Mouse (Mus musculus): ENCODE measurements around the gene Scn4b. TPM values are rescaled to one million over a fixed set of nuclear protein-coding genes. Genes with fewer than 3 reads are reported as not detected.

The Scn4b gene
- 2.0 and 4.1 TPM in 2 replicates for polyA plus RNA-seq (2016; fragmentation: Nextera tagmentation; extraction: Ambion mirVana)

GRCm38 (mm10) chr9:45138191-45139032, at the start of gene Scn4b:
Scn4b (plus strand) TSS chr9:45138395.
- H3K4me1 ChIP-seq = peaks cover 97% of the 10 kb centered on the region
- H3K27me3 ChIP-seq (ENCODE audit: low read depth, poor library complexity, severe bottlenecking) = peaks cover 57% of the 10 kb centered on the region
- H3K9me3 ChIP-seq (replicated peaks) = no peaks in the 10 kb centered on the region
- peak; percentile 73 for DNase-seq (ENCODE audit: low spot score)
- under 1% methylated on average over 76 of the region's 76 CpGs for WGBS
- peak within 1 kb of the TSS; percentile 87 for H3K27ac ChIP-seq
- H3K4me3 ChIP-seq = peak within 1 kb of the TSS; percentile 71
- H3K36me3 ChIP-seq = no peaks in the 10 kb centered on the region

GRCm38 (mm10) chr9:45090811-45091210, 47.4 kb upstream of the Scn4b start:
- 70% methylated on average over 3 of the region's 3 CpGs for WGBS
- no peaks in the 10 kb centered on the region for H3K36me3 ChIP-seq

GRCm38 (mm10) chr9:45092641-45093040, 45.6 kb upstream of the Scn4b start:
- no peak overlapping the region for H3K4me3 ChIP-seq

More at GRCm38 (mm10) chr9:45090811-45091210, 47.4 kb upstream of the Scn4b start:
- no peak overlapping the region for H3K27ac ChIP-seq
- H3K4me3 ChIP-seq = no peak overlapping the region
- DNase-seq (ENCODE audit: low spot score) = no peak
- H3K4me1 ChIP-seq = peaks cover 9% of the 10 kb centered on the region
- H3K27me3 ChIP-seq (ENCODE audit: low read depth, poor library complexity, severe bottlenecking) = no peaks in the 10 kb centered on the region
- no peaks in the 10 kb centered on the region for H3K9me3 ChIP-seq (replicated peaks)

GRCm38 (mm10) chr9:45095149-45095937, 42.9 kb upstream of the Scn4b start:
- Histone ChIP-seq H3K4me1 (peaks cover 13% of the 10 kb centered on the region), H3K36me3 (no peaks in the 10 kb centered on the region), H3K27ac (no peak overlapping the region), H3K27me3 (ENCODE audit: low read depth, poor library complexity, severe bottlenecking) (no peaks in the 10 kb centered on the region), H3K4me3 (no peak overlapping the region), H3K9me3 (replicated peaks) (no peaks in the 10 kb centered on the region)
- DNase-seq (ENCODE audit: low spot score) = no peak
- 83% methylated on average over 6 of the region's 6 CpGs for WGBS

More at GRCm38 (mm10) chr9:45092641-45093040, 45.6 kb upstream of the Scn4b start:
- peaks cover 13% of the 10 kb centered on the region for H3K4me1 ChIP-seq
- 75% methylated on average over 4 of the region's 4 CpGs for WGBS
- no peaks in the 10 kb centered on the region for H3K9me3 ChIP-seq (replicated peaks)
- no peaks in the 10 kb centered on the region for H3K27me3 ChIP-seq (ENCODE audit: low read depth, poor library complexity, severe bottlenecking)
- no peaks in the 10 kb centered on the region for H3K36me3 ChIP-seq
- DNase-seq (ENCODE audit: low spot score) = no peak
- 0 out of 2 replicates have a peak overlapping the region, but pooled peaks have one; percentile 42 for H3K27ac ChIP-seq

- Histone ChIP-seq H3K4me3 (no peak overlapping the region), H3K4me1 (peaks cover 29% of the 10 kb centered on the region), H3K27ac (no peak overlapping the region), H3K27me3 (ENCODE audit: low read depth, poor library complexity, severe bottlenecking) (no peaks in the 10 kb centered on the region), H3K9me3 (replicated peaks) (no peaks in the 10 kb centered on the region), H3K36me3 (no peaks in the 10 kb centered on the region)
- WGBS = 90% methylated on average over 5 of the region's 5 CpGs
- no peak for DNase-seq (ENCODE audit: low spot score)
Observed at GRCm38 (mm10) chr9:45097877-45098276, 40.3 kb upstream of the Scn4b start.

GRCm38 (mm10) chr9:45098426-45098825, 39.8 kb upstream of the Scn4b start:
- Histone ChIP-seq H3K36me3 (no peaks in the 10 kb centered on the region), H3K27ac (no peak overlapping the region), H3K9me3 (replicated peaks) (no peaks in the 10 kb centered on the region), H3K4me3 (no peak overlapping the region), H3K4me1 (peaks cover 34% of the 10 kb centered on the region), H3K27me3 (ENCODE audit: low read depth, poor library complexity, severe bottlenecking) (no peaks in the 10 kb centered on the region)
- 39% methylated on average over 3 of the region's 3 CpGs for WGBS
- DNase-seq (ENCODE audit: low spot score) = no peak

- Histone ChIP-seq H3K4me3 (peak overlapping the region; percentile 18; the same call in 1 of the 2 replicates), H3K4me1 (peaks cover 36% of the 10 kb centered on the region), H3K9me3 (replicated peaks) (no peaks in the 10 kb centered on the region), H3K36me3 (no peaks in the 10 kb centered on the region), H3K27ac (peak overlapping the region; percentile 86), H3K27me3 (ENCODE audit: low read depth, poor library complexity, severe bottlenecking) (no peaks in the 10 kb centered on the region)
- WGBS = 33% methylated on average over 1 of the region's 1 CpGs
- peak; percentile 66 for DNase-seq (ENCODE audit: low spot score)
Observed at GRCm38 (mm10) chr9:45102528-45102927, 35.7 kb upstream of the Scn4b start.

GRCm38 (mm10) chr9:45103211-45103979, 34.8 kb upstream of the Scn4b start:
- DNase-seq (ENCODE audit: low spot score) = peak; percentile 58
- Histone ChIP-seq H3K27me3 (ENCODE audit: low read depth, poor library complexity, severe bottlenecking) (no peaks in the 10 kb centered on the region), H3K27ac (peak overlapping the region; percentile 86), H3K4me1 (peaks cover 36% of the 10 kb centered on the region), H3K9me3 (replicated peaks) (no peaks in the 10 kb centered on the region), H3K4me3 (peak overlapping the region; percentile 18; the same call in 1 of the 2 replicates), H3K36me3 (no peaks in the 10 kb centered on the region)
- WGBS = 22% methylated on average over 11 of the region's 11 CpGs

- DNase-seq (ENCODE audit: low spot score) = no peak
- no peaks in the 10 kb centered on the region for H3K27me3 ChIP-seq (ENCODE audit: low read depth, poor library complexity, severe bottlenecking)
- H3K27ac ChIP-seq = no peak overlapping the region
- no peaks in the 10 kb centered on the region for H3K36me3 ChIP-seq
- H3K4me3 ChIP-seq = no peak overlapping the region
- peaks cover 33% of the 10 kb centered on the region for H3K4me1 ChIP-seq
- H3K9me3 ChIP-seq (replicated peaks) = no peaks in the 10 kb centered on the region
- 99% methylated on average over 2 of the region's 2 CpGs for WGBS
Observed at GRCm38 (mm10) chr9:45105596-45106374, 32.4 kb upstream of the Scn4b start.

- Histone ChIP-seq H3K27ac (peak overlapping the region; percentile 95), H3K27me3 (ENCODE audit: low read depth, poor library complexity, severe bottlenecking) (no peaks in the 10 kb centered on the region), H3K9me3 (replicated peaks) (no peaks in the 10 kb centered on the region), H3K4me3 (peak overlapping the region; percentile 52), H3K4me1 (peaks cover 56% of the 10 kb centered on the region), H3K36me3 (no peaks in the 10 kb centered on the region; the same call in 1 of the 2 replicates)
- DNase-seq (ENCODE audit: low spot score) = peak; percentile 82
- 3% methylated on average over 14 of the region's 14 CpGs for WGBS
Observed at GRCm38 (mm10) chr9:45115706-45116105, 22.5 kb upstream of the Scn4b start.

GRCm38 (mm10) chr9:45116819-45117218, 21.4 kb upstream of the Scn4b start:
- DNase-seq (ENCODE audit: low spot score) = no peak
- Histone ChIP-seq H3K4me1 (peaks cover 67% of the 10 kb centered on the region), H3K4me3 (no peak overlapping the region), H3K27ac (peak overlapping the region; percentile 95), H3K27me3 (ENCODE audit: low read depth, poor library complexity, severe bottlenecking) (no peaks in the 10 kb centered on the region), H3K9me3 (replicated peaks) (no peaks in the 10 kb centered on the region), H3K36me3 (no peaks in the 10 kb centered on the region; the same call in 1 of the 2 replicates)
- WGBS = 71% methylated on average over 9 of the region's 9 CpGs
